Mouse (Mus musculus) CD4-positive, CD25-positive, alpha-beta regulatory T cell, adult 2 months (primary cell): ENCODE measurements around the gene Abhd5.
A peak's percentile ranks its signal among the peaks of the same experiment; 100 is the strongest.

Source experiments
- DNase-seq: peaks from one replicate; pipeline ENCODE4 v3.0.0-alpha.2; 2012; ENCODE audit warnings: low read depth, low spot score

Abhd5 gene

DNA sequence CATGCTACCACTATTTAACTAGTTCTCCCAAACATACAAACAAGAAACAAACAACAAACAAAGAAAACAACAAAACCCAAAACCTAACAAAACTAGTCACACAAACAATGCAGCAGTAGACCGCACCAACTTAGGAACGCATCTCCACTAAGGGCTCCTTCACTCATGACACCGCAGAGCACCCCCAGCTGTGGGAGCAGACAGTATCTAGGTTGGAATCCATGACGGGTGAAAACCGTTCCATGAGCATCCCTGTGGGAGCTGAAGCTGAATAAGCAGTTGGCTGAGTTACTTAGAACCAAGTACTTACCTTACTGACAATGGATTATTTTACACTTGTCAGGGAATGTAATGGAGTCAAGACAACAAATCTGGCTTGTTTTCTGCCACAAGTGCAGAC, 5.3 kb upstream of the Abhd5 start:
- no peak for DNase-seq

DNA sequence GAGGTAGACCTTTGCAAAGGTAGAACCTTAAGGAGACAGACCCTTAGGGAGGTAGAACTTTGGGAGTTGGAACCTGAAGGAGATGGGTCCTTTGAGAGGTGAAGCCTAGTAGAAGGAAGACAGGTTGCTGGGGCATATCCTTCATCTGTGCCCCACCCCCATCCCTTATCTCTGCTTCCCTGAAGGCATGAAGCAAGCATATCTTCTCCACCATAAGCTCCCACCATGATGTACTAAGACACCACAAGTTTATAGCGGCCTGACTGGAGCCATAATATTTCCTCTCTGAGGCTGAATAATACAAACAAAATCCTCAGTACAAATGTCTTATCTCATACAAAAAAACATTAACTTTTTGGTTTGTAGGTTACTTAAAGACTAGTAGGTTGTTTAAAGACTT, 3.5 kb upstream of the Abhd5 start:
- DNase-seq, result no peak

- no peak for DNase-seq
Measured at GRCm38 (mm10) chr9:122349286-122349685, 2.1 kb upstream of the Abhd5 start.

DNA sequence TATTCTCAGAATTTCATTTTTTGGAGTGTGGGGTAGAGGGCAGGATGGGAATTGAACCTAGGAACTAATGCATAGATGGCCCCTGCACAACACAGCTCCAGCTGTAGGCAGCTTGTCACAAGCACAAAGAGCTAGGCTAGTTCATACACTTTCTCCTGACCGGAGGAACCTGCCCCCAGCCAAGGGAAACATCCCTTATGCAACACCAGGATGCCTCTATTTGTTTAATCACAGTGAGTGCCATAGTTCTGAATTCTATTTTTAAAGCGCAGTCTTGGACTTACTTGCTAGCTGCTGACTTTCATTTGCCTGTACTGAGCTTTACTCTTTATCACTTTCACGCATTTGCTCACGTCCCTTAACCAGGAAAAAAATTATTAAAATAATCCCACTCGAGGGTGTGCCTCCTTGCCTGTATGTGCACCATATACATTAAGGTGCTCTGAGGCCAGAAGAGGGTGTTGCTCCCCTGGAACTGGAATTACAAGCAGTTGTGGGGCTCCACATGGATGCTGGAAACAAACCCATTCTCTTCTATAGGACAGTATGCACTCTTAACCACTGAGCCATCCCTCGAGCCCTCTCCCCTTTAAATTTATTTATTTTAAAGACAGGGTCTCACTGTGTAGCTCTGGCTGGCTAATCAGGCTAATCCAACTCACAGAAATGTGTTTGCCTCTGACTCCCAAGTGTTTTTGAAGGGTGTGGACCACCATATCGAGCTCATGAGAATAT, 845 bp upstream of the Abhd5 start:
- no peak for DNase-seq

GRCm38 (mm10) chr9:122352025-122352392, 601 bp downstream of the Abhd5 start:
- no peak for DNase-seq

- no peak for DNase-seq
Measured at GRCm38 (mm10) chr9:122352911-122353310, 1.5 kb downstream of the Abhd5 start.

DNA sequence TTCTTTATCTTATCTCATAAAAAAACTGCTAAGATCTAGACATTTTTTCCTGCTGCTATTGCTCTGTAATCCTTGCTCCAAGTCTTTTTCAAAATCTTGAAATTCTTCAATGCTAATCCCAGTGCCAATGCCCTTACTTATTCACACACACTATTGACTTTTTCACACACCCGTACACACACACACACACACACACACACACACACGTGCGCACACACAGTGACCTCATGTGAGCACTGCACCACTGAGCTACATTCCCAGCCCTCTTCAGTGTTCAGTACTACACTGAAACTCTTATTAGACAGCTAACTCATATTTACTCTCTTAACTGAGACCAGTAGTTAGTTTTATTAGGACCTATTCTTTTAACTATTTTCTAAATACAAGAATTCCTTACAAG, 2.8 kb downstream of the Abhd5 start:
- DNase-seq, result no peak

GRCm38 (mm10) chr9:122357073-122357472, 5.7 kb downstream of the Abhd5 start:
- no peak for DNase-seq

DNA sequence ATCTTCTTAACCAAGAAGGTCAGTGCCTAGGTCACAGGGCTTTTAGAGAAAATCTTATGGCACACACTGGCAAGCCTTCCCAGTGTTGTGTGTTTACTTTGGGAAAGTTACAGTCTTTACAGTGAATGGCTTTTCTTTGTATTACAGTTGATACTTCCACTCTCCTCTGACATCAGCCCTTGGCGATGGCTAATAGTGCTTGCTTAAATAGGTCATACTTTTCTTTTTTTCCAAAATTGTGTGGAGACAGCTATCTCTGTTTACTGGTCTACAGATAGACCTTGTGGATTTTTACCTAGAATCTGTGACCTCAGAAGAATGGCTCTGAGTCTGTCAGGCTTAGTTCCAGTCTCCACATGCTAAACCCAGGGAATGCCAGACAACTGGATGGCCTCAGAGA, 6.2 kb downstream of the Abhd5 start:
- DNase-seq, result no peak

DNA sequence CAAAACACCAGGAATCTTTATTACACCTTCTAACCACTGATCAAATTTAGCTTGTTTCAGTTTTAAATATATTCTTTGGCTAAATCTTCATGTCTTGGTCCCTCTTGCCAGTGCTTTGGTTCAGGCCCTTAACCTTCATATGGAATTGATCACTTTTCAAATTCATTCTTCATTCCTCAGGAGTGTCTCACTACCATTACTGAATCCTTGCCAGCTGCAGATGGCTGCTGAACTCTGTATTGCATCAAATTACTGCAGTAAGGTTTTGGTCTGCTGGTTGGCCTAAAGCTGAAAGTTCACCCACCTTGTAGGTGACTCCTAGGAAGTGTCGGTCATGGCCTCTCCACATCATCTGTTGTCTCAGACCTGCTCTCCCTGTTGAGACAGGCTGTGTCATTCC, 12.8 kb downstream of the Abhd5 start:
- DNase-seq, result no peak

DNA sequence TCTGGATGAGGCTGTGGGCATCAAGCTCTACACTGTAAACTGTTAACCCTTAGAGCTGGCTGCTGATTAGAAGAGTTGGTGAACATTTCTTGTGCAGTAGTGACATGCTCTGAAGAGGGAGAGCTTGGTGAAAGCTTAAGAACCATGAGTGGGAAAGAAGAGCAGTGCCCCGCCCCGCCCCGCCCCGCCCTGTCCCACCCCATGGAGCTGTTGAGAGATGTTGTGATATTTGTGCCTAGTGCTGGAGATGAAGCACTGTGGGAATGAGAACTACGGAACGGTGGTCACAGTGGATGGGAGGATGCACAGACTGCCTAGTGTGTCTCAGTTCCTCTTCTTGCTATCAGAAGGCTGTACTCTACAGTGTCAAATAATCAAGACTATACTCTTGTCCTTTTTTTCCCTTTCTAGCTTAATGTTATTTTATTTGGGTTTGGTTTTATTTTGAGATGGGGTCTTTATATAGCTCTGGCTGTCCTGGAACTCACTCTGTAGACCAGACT, 18.9 kb downstream of the Abhd5 start:
- DNase-seq, result no peak

DNA sequence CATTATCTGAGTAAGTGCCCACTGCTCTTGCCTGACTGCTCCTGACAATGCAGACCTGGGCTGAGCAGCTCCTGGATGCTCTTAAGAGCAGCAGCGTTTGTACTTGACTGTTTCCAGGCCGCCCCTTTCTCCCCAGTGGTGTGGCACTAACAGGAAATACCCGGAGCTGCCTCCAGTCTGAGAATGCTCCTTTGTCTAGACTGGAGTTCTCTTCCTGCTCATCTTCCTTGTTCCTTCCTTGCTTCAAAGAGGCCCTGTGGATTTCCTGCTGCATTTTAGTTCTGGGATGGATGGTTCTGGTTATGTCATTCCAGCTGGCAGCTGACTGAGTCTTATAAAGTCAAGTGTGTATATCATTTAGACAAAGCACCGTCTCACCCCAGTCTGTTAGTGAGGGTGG, 21.1 kb downstream of the Abhd5 start:
- no peak for DNase-seq

DNA sequence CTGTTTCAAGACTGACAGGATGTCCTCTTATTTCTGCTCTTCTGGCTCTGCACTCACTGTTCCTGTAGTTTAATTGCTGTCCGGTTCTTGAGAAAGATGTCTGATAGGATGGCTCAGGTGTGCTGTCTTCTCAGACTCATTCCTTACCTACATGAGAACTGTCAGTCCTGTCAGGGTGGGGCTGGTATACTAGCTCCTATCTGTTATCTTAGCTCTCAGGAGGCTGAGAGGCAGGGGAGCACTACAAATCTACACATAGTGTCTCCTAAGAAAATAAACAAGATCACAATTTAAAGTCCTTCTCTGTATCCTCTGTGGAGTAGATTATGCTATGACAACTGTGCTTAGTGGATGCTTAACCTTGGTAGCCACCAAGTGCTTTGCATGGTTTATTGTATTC, 21.6 kb downstream of the Abhd5 start:
- DNase-seq, result no peak

DNA sequence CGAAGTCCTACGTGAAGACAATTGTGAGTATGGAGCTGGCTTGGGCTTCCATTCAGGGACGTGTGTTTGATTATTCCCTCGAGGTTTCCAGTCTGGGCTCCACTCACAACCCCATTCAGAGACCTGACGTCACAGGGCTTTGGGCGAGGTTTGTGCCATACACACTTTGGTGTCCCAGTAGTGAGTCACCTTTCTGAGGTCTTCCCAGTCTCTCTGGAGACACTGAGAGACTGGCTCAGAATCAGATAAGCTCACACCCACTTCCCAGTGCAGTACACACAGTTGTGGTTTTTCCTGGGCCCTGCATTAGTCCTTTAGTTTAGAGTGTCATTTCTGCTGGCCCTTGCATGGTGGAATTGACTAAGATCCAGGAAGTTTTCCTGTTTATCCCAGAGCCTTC, 27.6 kb downstream of the Abhd5 start:
- no peak for DNase-seq

DNA sequence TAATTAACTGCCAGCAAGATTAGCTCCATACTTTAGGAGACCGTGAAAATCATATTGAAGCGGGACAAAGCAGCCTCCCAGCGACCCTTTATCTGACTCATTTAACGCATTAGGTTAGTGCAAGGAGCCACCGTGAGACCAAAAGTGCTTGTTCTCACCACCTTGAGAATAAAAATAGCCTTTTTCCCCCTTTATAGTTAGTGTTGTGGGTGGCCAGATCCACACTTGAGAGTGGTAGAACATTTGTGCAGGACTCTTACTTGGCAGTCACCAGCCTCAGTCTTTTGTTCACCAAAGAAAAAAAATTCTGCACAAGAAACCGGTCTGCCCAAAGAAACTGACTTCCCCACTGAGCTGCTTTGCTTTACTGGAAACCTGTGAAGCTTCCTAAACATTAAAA, 29.6 kb downstream of the Abhd5 start:
- DNase-seq, result no peak

GRCm38 (mm10) chr9:122382006-122382405, 30.6 kb downstream of the Abhd5 start:
- no peak for DNase-seq

DNA sequence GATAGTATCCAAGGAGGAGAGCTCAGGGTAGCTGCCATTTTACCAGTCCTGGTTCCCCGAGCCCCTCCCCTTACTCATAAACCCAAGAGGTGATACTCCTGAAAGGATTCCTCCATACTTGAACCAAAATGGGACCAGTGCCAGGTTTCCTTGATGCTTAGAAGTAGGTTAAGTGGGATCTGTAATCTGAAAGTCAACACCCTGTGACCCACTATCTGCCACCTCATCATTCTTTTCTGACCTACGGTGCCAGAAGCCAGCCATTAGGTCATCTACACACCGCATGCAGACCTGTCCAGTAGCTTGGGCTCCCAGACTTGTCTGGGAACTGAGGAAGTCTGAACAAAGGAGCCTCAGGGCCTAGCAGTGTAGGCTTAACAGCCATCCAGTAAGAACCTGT, 34.6 kb downstream of the Abhd5 start:
- no peak for DNase-seq

DNA sequence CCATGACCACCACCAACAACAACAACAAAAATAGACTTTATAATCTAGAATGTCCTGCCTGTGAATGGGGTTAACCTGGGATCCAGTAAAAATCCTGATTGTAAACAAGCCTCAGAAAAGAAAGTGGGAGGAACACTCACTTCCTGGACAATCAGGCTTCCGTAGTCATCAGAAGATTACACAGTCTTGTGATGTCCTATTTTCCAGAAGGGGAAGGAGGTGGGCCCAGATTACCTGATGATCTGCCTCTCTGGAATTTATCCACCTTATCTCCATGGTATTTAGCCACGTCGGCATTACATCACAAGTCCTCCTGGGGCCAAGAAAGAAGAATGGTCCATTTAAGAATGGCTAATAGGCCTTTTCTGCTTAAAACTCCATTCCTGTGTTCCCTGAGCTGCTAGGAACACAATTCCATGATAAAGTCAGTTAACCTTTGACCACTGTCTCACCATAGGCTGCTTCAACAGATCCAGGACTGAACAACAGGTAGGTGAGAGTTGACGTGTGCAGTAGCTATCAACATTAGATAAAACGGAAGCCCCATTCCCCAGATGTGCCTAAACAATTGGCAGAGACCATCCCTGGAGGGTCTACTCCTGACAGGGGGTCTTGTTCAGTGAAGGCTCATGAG, 38.0 kb downstream of the Abhd5 start:
- no peak for DNase-seq

DNA sequence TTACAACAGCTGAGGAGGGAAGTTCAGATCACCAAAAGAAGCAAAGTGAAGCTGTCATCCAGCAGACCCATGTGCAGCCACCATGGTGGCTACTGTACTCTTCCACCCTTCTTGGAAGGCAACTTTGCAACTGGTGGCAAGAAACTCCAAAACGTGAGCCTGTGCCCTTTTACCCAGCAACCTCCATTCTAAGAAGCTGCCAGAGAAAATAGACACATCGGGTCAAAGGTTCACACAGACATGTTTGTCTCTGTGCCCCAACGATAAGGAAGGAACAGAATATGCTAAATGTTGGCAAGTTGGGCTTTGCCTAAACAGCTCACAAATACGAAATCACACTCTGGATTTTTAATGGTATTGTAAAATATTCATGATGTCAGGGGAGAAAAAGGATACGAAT, 44.4 kb downstream of the Abhd5 start:
- DNase-seq, result no peak

DNA sequence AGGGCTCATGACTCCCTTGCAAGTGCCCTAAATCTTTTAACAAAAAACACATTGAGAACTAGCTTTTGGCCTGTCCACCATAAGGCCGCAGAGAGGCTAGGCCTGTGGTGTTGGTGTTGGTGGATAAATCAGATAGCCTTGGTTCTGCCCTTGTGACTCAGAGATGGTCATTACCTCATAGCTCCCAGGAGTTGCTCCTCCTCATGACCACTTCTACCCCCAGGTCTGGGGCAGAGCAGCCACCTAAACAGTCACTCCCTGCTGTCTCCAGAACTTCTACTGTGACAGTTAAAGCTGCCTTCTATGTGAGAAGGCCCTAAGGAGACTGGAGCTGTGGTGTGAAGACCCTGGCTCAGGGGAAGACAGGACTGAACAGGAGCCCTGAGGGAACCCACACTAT, 45.7 kb downstream of the Abhd5 start:
- DNase-seq, result no peak

DNA sequence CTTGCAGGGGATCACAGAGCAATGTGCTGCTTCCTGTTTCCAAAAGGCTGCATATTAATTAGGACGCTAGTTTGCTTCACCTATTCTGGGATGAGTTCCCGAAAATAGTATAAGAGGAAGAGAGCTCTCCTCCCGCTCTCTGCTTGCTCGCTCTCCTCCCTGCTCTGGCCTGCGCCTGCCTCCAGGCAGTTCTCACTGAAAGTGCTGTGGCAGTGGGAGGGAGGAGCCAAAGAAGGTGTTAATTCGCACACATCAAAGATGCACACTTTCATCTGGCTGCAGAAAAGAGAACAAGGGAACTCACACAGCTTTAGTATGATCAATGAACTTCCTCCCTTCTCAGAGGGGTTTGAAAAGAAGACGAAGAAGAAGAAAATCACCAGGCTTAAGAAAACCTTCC, 47.3 kb downstream of the Abhd5 start:
- peak; percentile 23 for DNase-seq

DNA sequence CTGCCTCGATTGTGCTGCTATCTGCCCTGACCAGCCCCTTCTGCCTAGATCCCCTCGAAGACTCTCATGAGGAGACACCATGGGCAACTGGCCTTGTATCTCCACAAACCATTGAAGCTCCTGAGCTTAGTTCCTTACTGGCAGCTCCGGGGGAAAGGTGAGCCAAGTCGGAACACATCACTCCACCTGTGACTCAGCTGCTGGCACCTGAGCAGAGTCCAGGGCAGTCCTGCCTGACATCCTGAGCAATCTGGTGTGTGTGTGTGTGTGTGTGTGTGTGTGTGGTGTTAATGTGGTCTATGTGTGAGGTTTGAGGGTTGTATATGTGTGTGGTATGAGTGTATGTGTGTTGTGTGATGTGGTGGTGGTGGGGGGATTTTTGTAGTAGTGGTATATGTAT, 49.8 kb downstream of the Abhd5 start:
- no peak for DNase-seq

DNA sequence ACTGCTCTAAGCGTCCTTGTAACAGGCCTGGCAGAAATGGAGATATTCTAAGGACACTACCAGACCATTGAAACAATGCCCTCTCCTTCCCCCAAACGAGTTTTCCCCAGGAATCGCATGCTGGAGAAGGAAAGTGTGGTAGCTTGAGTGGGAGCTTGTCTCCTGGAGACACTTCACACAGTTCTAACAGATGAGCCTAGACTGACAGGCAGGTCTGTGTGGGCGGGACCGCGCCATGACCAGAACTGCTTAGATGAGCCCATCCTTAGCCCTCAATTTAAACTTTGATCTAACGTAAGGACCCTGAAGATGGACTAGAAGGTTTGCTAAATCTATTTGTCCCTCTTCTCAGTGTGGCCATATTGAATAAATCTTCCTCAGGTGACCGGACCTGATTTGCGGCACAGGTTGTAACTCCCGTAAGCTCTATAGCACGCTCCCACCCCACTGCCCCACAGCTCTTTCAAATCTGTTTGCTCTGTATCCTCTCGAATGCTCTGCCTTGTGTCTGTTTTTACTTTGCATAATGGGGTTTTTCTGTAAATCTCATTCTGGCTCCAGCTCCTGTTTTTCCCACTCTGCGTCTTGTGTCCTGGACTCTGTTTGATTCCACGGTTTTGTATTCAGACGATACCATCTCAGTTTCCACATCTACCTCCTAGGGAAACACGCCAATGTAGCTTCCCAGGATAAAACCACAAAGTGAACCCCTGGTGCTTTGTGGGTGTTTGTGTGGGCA, 59.2 kb downstream of the Abhd5 start:
- no peak for DNase-seq
